Mouse (Mus musculus) gastrocnemius, postnatal 36 days (tissue): ENCODE measurements around the gene Tmem189. TPM values are rescaled to one million over a fixed set of nuclear protein-coding genes. Genes with fewer than 3 reads are reported as not detected.
A peak's percentile ranks its signal among the peaks of the same experiment; 100 is the strongest.

Experiments
- DNase-seq, 2 experiments: peaks; one replicate each; pipeline ENCODE4 v3.0.0; 2022
- intact Hi-C: fragments of 180-260 bp; cut with DNase I; formaldehyde crosslinking; loops from one replicate; pipeline ENCODE4 v1.15.1; 2025
- microRNA-seq, 2 experiments: library from miRNA; unstranded; fragments of <30 nt; microRNA quantifications; one replicate each; pipeline ENCODE4 v1.2.0; 2021
- total RNA-seq, 2 experiments: library from RNA; stranded (reverse); gene quantifications; 2 replicates each; pipeline ENCODE4 v1.2.3; 2021

Gene Tmem189
- total RNA-seq, 2 experiments from 2014 or later = 14.9 to 15.6 TPM

GRCm38 (mm10) chr2:167605178-167605794 lies 84.3 kb downstream of the Tmem189 start:
- DNase-seq = peak; percentile 88 to 89
- intact Hi-C loops = loop anchor here (1.0 kb wide), 1 partner anchor 68 kb away; no protein-coding TSS in a partner anchor

GRCm38 (mm10) chr2:167602978-167603377 lies 86.6 kb downstream of the Tmem189 start:
- DNase-seq = no peak
- intact Hi-C loops = no loop called here

- no peak for DNase-seq
- intact Hi-C loops = no loop called here
Measured at GRCm38 (mm10) chr2:167602364-167602763, 87.3 kb downstream of the Tmem189 start.

- intact Hi-C loops = no loop called here
- DNase-seq = no peak
Measured at GRCm38 (mm10) chr2:167600481-167600995, 89.1 kb downstream of the Tmem189 start.

GRCm38 (mm10) chr2:167599917-167600316 lies 89.7 kb downstream of the Tmem189 start:
- intact Hi-C loops = no loop called here
- no peak for DNase-seq

- no peak for DNase-seq
- intact Hi-C loops = no loop called here
Measured at GRCm38 (mm10) chr2:167599195-167599594, 90.4 kb downstream of the Tmem189 start.

GRCm38 (mm10) chr2:167597492-167598186 lies 92.0 kb downstream of the Tmem189 start:
- DNase-seq = no peak

GRCm38 (mm10) chr2:167596726-167597491 lies 92.7 kb downstream of the Tmem189 start:
- intact Hi-C loops = no loop called here

More at GRCm38 (mm10) chr2:167597492-167598186, 92.0 kb downstream of the Tmem189 start:
- intact Hi-C loops = no loop called here

GRCm38 (mm10) chr2:167596262-167596661 lies 93.4 kb downstream of the Tmem189 start:
- no peak for DNase-seq
- intact Hi-C loops = no loop called here

More at GRCm38 (mm10) chr2:167596726-167597491, 92.7 kb downstream of the Tmem189 start:
- no peak for DNase-seq

GRCm38 (mm10) chr2:167595761-167596171 lies 93.9 kb downstream of the Tmem189 start:
- DNase-seq = peak; percentile 75 to 82
- intact Hi-C loops = no loop called here

- DNase-seq = peak; percentile 93 to 94
- intact Hi-C loops = no loop called here
Measured at GRCm38 (mm10) chr2:167594444-167594934, 95.1 kb downstream of the Tmem189 start.

GRCm38 (mm10) chr2:167593551-167594250 lies 95.9 kb downstream of the Tmem189 start:
- no peak for DNase-seq
- intact Hi-C loops = no loop called here

Small RNAs within 50 kb of the gene (microRNA-seq; reads per million reads assigned to microRNA genes)
- 0 reads per million in 2 experiments for gene Gm22355

Other genes with a start within 250 kb of the Tmem189 start
- gene Rnf114, start 197.2 kb downstream of the Tmem189 start, total RNA-seq = 10 to 100 TPM; 31.8 to 32.2 TPM
- 10 to 100 TPM; 16.6 to 17.5 TPM for gene Spata2, start 196.9 kb downstream of the Tmem189 start, total RNA-seq
- gene Snai1, start 151.6 kb downstream of the Tmem189 start, total RNA-seq = under 1 TPM; 0.61 to 0.86 TPM
- 100 to 1,000 TPM; 160 to 167 TPM for gene Ube2v1, start 57.7 kb downstream of the Tmem189 start, total RNA-seq
- gene Gm20431, start 28.3 kb downstream of the Tmem189 start, total RNA-seq = 10 to 100 TPM in 1 of 2 experiments, 1 to 10 TPM in 1; 6.3 to 11.4 TPM
- gene Cebpb, start 907 bp downstream of the Tmem189 start, total RNA-seq = 100 to 1,000 TPM; 115 to 129 TPM
- gene Ptpn1, start 242.2 kb upstream of the Tmem189 start, total RNA-seq = 10 to 100 TPM; 12.5 to 14.9 TPM